Mouse (Mus musculus): ENCODE results near the gene Acot11.

DNA sequence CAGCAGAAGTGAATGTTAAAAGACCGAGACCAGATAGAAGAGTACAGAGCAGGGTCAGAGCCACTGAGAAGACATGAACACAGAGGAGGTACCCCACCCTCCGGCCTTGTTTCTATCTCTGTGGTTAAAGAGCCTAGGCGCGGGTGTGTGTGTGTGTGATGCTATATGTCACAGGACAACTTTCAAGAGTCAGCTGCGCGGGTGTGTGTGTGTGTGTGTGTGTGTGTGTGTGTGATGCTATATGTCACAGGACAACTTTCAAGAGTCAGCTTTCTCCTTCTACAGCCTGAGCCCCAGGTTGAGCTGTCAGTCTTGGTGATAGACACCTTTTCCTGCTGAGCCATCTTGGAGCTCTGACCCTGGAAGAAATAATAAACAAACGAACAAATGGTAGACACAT is 37.1 kb upstream of the Acot11 start:
- TF ChIP-seq CTCF (conservative IDR thresholded peaks at IDR 0.05; ENCODE audit: low read length) (no peak), POU5F1 (IDR thresholded peaks at IDR 0.05; ENCODE audit: borderline replicate concordance, low read length) (no peak), NANOG (IDR thresholded peaks at IDR 0.05; ENCODE audit: borderline replicate concordance, low read length) (no peak)

Measured in E14TG2a.4 (cell line).